Mouse (Mus musculus) liver, postnatal 0 days (tissue): ENCODE measurements around the gene Camk2n1.

Experiments used
- CTCF ChIP-seq: sonication (generic); IDR thresholded peaks from 2 replicates; pipeline ENCODE4 v1.5.1; 2016; ENCODE audit warnings: antibody characterized with exemption, low read depth
- EP300 ChIP-seq: IDR thresholded peaks from 2 replicates; pipeline ENCODE4 v1.6.1; 2016; ENCODE audit warnings: antibody characterized with exemption, low read depth, mild to moderate bottlenecking

DNA sequence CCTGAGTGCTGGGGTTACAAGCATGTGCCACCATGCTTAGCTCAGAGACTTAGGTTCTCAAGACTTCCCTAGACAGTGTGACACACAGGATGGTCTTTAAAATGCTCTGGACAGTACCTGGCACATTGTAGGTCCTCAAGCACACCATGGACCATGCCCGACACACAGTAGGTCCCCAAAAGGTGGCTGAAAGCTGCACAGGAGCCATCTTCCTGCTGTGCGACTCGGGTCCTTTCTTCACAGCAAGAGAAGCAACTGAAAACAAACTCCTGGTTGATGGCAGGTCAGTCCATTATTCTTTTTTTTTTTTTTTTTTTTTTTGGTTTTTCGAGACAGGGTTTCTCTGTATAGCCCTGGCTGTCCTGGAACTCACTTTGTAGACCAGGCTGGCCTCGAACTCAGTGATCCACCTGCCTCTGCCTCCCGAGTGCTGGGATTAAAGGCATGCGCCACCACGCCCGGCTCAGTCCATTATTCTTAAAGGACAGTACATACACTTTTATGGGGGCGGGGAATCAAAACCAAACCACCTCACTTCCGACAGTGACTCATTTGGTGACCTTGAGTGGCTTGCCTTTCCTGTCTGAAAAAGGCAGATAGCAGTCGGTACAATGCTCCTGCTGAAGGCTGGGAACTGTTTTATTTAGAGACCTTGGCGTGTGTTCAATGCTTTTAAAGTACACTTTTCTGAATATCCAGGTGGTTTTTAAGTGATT lies 46.5 kb upstream of the Camk2n1 start:
- TF ChIP-seq CTCF (no peak), EP300 (no peak)
